Mouse (Mus musculus) embryonic fibroblast, embryonic 13.5 days (primary cell): ENCODE measurements around the gene Cox6b1.

Source experiments
- CTCF ChIP-seq: IDR thresholded peaks from 2 replicates; pipeline ENCODE4 v1.5.1; 2011; ENCODE audit warnings: mild to moderate bottlenecking, control low read depth, low read length, moderate library complexity, borderline replicate concordance; ENCODE audit not compliant: insufficient read depth
- POLR2A ChIP-seq: IDR thresholded peaks from 2 replicates; pipeline ENCODE4 v1.6.1; 2011; ENCODE audit warnings: low read depth, mild to moderate bottlenecking, control low read depth, low read length, moderate library complexity

- TF ChIP-seq CTCF = no peak
- no peak for TF ChIP-seq POLR2A
Measured at GRCm38 (mm10) chr7:30598786-30599185, 27.2 kb downstream of the Cox6b1 start, which contains the start of gene Zbtb32.
